Mouse (Mus musculus) spleen, adult 12 weeks (tissue): Measurements from ENCODE around the gene Ntn1.

ENCODE experiments used
- DNase-seq: peaks from one replicate; pipeline ENCODE4 v3.0.0; 2022; ENCODE audit warnings: low spot score

The Ntn1 gene

DNA sequence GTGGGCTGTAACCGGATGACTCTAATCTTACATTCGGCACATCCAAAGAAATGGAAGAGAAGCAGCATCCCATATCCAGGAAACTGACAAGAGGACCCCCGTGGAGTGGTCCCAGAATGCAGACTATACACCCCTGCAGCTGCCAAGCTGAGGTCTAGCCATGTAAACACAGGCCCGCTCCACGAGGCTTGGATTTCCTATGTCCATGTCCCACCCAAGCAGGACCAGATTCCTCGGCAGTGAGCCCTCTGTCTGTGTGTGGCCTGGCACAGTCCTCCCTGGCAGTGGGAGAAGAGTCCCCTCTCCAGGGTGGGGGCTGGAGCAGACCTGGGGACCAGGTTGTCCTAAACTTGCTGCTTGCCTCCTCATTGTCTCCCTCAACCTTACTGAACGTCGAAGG is 213.4 kb downstream of the Ntn1 start:
- DNase-seq: no peak

DNA sequence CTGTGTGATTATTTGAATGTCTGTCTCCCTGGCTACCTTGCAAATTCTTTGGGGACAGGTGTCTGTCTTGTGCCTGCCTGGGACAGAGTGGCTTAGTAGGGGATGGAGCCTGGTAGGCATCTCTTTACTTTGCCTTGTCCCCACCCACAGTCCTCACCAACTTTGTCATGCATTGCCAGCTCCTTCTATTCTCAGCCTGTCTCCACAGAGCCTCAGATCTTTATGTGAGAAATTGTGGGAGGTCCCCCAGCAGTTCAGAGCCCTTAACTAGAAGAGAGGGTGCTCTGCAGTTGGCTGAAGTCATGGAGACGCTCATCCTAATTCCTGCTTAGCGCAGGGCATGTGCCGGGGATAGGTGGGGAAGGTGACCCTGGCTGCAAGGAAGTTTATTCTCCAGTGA is 215.0 kb downstream of the Ntn1 start:
- no peak for DNase-seq

DNA sequence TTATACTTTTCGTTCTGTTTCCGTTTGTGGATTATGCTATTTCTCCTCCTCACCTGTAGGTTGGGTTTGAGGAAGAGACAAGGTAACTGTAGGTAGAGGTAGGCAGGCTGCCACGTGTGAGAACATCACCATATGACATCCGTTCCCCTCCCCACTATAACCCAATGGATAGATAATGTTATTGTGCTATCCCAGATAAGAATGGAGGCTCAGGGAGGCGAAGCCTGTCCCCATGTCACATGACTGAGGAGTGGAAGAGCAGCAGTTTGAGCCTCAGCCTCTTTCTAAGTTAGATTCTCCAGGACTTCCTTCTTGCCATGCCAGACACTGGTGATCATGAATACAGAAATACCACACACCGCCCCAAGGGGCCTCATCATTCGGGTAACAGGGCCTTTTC is 223.2 kb downstream of the Ntn1 start:
- no peak for DNase-seq

DNA sequence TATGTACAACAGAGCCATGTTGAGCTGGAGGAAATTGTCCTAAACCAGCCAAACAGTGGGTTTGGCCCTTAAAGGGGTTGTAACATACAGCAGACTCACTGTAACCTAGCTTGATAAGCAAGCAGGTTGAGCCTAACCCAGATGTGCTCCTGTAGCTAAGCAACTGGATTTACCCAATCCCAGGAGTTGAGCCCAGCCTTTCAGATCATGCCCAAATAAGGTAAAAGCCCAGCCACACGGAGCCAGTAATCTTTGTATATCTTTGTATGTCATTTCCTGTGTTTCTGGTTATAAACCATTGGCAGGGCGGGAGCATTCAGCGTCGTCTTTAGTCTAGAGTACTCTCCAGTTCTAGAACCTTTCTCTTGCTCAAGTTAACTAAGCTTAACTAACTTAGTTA is 224.1 kb downstream of the Ntn1 start:
- DNase-seq: no peak

DNA sequence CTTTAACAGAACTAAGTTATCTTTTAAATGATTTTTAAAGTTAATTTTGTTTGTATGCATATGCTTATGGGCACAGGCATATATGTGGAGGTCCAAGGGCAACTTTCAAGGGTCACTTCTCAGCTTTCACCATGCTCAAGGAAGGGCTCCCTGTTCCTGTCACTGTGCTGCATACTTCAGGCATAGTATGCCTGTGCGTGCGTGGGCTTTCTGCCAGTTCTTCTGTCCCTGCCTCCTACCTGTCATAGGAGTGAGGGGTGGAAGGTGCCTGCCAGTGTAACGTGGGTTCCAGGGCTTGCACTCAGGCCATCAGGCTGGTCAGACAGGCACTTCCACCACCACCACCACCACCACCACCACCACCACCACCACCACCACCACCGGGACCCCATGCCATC is 228.0 kb downstream of the Ntn1 start:
- DNase-seq: no peak

DNA sequence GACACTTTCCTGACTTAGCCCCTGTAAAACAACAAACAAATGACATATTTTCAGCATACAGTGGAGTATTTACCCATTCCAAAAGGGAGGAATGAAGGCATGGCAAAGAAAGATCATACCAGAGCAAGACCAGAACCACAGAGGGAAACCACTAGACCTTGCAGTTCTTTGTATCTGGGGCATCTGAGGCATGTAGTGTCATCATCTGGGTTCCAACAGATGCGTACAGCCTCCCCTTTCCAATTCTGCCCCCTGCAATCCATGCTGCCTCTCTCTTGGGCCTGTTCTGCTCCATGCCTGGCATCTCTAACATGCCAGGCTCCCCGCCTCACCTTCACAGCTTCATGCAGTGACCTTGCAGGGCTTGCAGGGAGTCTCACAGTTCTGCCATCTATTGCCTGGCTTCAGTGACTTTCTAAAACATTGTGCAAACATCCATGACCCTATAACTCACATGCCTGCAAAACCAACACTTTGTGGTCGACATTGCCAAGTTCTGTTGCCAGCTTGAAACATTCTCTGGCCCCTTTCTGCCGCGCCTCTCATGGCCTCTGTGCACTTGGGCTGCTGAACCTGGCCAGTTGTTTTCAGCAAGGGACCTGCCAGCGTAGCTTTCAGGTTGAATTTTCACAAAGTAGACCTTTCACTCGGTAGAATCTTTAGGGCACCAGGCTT is 228.5 kb downstream of the Ntn1 start:
- no peak for DNase-seq

DNA sequence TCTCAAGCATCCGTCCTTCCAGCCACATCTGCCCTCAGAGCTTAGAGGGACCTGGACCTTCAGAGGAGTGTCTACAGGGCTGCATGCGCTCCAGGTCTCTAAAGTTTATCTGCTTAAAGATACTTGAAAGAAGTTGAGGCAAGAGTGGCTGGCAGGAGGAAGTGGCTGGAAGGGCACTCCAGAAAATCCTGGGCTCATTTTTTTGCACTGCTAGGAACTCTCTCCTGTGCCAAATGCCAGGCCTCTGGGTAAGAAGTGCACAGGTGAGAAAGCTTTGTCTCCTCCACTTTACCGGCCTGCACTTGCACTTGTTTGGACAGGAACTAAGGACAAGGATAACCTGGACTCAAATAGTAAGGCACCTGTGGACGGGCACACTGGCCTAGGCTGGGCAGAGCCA is 232.2 kb downstream of the Ntn1 start:
- DNase-seq: no peak

DNA sequence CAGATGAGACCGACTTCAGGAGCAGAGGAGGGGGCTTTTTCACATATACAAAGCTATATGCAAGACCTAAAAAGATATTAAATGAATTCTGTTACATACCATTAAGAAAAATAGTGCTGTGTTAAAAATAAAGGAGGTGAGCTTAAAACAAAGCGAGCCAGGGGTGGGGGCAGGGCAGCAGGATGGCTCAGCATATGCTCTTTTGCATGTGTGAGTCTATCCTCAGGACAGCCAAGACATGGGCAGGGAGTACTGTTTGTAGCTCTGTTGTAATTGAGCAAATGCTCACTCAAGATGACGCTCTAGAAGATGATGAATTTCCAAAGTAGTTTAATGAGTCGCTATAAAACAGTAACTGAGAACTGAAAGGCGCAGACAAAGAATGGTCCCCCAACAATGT is 236.2 kb downstream of the Ntn1 start:
- no peak for DNase-seq

DNA sequence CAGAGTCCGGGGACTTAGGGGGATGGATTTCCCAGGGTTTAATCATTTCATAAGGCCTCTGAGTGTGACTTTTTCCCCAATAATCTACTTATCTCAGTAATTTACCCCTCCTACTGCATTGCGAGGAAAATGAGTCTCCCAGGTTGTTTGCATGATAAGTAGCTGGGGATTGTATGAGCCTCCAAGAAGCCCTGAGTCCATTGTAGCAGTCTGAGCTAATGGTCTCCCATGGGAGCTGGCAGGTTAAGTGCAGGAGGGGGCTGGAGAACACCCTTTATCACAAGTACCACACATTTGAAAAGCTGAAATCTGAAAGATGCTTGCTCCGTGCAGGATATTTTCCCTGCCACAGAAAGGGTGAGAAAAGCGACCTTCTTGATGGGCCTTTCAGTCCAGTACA is 240.8 kb downstream of the Ntn1 start:
- no peak for DNase-seq
